Mouse (Mus musculus) urinary bladder, postnatal 14 days (tissue): Measurements from ENCODE around the gene Hoxa3.
A peak's percentile ranks its signal among the peaks of the same experiment; 100 is the strongest.

Experiments
- DNase-seq: peaks from one replicate; pipeline ENCODE4 v3.0.0; 2021; ENCODE audit warnings: low spot score

Hoxa3 gene

GRCm38 (mm10) chr6:52183311-52184080 lies 29.6 kb downstream of the Hoxa3 start:
- no peak for DNase-seq

GRCm38 (mm10) chr6:52182793-52183192 lies 30.3 kb downstream of the Hoxa3 start:
- DNase-seq = no peak

DNA sequence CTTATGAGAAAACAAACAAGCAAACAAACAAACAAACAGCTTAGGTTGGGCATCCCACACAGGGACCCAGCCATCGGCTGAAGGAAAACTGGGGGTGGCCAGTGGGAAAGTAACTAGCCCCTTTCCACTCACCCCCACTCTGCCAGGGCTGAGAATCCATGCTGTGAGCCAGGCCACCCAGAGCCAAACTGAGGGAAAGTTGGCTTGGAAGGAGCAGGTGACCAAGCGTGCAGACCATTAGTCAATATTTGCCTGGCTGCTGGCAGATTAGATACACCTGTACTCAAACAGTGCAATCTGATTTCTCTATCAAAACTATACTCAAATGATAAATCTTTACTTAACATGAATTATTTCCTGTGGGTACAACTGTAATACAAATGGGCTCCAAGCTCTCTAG lies 31.1 kb downstream of the Hoxa3 start:
- no peak for DNase-seq

DNA sequence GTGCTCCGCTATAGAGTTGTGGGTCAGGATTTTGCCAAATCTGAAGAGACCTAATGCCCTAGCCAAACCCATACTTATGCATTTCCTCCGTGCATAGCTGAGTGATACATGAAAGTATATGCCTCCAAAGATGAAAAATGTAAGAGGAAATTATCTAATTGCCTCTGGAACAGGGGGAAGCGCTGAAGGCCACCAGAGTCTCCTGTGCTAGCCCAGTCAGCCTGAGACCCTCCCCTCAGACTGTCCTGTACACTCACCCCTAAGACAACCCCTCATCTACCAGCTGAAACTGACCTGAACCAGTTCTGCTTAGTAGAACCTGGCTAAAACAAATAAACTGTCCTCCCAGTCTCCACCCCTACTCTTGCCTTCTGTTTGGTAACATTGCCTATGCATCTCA lies 32.4 kb downstream of the Hoxa3 start:
- DNase-seq = no peak

GRCm38 (mm10) chr6:52180213-52180710 lies 32.9 kb downstream of the Hoxa3 start:
- no peak for DNase-seq

DNA sequence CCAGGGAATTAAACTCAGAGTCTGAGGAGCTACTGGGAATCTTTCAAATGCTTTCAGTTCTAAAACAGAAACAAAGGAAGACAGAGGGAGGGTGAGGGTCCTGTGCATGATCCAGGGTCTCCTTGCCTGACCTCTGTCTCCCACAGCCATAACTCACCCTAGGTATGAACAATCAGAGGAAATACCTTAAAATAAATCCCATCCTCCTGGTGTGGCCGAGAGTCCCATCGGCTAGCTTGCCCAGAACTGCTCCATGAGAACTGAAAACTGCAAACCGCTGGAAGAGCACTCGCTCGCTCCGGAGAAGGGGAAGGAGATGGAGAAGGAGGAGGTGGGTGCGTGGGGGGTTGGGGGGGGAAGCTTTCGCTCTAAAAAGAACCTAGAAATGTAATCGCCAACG lies 33.4 kb downstream of the Hoxa3 start:
- no peak for DNase-seq

DNA sequence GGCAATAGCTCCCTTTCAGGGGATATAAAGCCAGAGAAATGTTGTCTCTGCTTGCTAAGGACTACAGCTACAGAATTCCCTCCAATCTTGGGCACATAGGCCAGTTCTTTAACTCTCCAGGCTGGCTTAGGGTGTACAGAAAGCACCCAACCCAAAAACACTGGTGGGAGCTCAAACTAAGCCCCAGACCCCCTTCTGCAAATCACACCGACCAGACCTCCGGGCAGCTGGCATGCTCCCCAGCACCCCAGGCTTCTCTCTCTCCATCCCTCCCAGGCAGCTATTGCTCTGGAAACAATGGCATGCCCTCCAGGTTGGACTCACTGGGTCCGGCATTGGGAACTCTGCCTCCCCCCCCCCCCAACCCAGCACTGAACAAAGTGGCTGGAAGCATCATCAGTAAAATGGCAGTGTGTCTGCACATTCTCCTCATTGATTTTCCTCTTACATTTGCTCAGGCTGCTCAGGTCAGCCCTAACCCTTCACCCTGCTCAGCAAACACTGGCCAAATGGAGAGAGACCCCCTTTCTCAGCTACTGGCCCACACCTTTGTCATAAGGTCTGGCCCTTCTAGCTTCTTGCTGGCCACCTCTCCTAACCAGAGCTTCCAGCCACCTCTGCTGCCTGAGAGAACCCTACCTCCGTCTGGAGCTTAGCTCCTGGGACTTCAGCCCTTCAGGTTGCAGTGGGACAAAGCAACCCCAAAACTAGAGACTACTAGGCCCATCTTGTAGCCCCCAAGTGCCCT lies 34.0 kb downstream of the Hoxa3 start:
- DNase-seq = no peak

GRCm38 (mm10) chr6:52177806-52178205 lies 35.3 kb downstream of the Hoxa3 start:
- no peak for DNase-seq

DNA sequence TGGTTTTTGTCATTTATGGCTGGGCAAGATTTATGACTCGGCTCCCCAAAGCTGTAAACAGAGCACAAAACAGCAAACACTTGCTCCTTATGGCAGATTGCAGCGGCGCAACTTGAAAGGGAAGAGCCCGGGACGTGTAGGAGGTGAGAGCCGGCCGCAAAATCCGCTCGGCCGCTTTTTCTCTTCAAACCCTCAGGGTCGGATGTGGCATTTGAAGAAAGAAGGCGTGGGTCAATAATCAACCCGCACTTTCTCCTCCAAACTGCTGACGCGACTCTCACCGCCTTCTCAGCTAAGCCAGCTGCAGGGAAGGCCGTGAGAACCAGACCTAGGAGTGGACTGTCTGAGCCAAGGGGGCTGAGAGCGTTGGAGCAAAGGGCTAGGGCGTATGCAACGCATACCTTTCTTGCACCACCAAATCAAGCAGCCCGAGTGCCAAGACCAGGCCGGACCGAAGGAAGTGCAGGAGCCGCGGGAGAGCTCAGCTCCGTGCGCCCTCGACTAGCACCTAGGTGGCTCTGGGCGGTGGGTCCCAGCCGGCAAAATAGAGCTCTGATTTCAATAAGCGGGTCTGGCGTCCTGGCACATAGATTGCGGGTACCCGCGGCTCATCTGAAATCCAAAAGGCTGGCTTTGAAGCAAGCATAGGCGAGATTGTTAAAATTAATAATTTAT lies 35.9 kb downstream of the Hoxa3 start, which contains the start of gene 5730596B20Rik:
Gene 5730596B20Rik, plus strand, starts transcription at position 438 of the 675 bp plus-strand sequence.
- DNase-seq = no peak

- DNase-seq = no peak
These were observed 36.7 kb downstream of the Hoxa3 start for GRCm38 (mm10) chr6:52176391-52176790.

DNA sequence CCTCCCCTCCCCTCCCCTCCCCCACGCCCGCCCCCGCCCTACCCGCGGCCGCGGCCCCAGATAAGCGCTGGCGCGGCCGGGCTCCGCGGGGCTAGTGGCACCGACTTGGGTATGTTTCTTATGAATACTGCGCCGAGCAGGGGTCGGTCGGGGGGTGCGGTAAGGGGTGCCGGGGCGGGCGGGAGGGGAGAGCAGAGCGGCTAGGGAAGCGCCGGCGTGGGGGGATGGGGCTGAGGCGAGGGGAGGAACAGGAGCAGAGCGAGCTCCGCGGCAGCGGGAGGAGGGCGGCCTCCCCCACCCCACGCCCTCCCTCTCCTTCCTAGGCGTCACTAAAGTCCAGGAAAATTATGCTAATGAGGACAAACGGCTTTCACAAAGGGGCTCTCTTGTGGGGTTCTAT lies 37.3 kb downstream of the Hoxa3 start:
- DNase-seq = no peak

GRCm38 (mm10) chr6:52174968-52175751 lies 38.0 kb downstream of the Hoxa3 start:
- no peak for DNase-seq

GRCm38 (mm10) chr6:52173648-52174047 lies 39.5 kb downstream of the Hoxa3 start:
- no peak for DNase-seq

GRCm38 (mm10) chr6:52172501-52172900 lies 40.6 kb downstream of the Hoxa3 start:
- peak; percentile 83 for DNase-seq

GRCm38 (mm10) chr6:52171938-52172337 lies 41.2 kb downstream of the Hoxa3 start:
- no peak for DNase-seq

GRCm38 (mm10) chr6:52171331-52171730 lies 41.8 kb downstream of the Hoxa3 start:
- no peak for DNase-seq

GRCm38 (mm10) chr6:52170898-52171223 lies 42.3 kb downstream of the Hoxa3 start:
- no peak for DNase-seq

GRCm38 (mm10) chr6:52170166-52170897 lies 42.8 kb downstream of the Hoxa3 start:
- no peak for DNase-seq

- DNase-seq = no peak
These were observed 43.5 kb downstream of the Hoxa3 start for GRCm38 (mm10) chr6:52169499-52170165.

- no peak for DNase-seq
These were observed 44.7 kb downstream of the Hoxa3 start for GRCm38 (mm10) chr6:52168191-52169055.
